Mouse (Mus musculus): ENCODE measurements at regions not wholly inside any gene's neighbourhood (a gene's known extent, or its start where the extent isn't known, plus 50 kb on each side); places are given as distances from the start of the nearest gene placed in this dataset.

- TF ChIP-seq CTCF (IDR thresholded peaks at IDR 0.05; ENCODE audit: low read depth, low read length) (no peak), POLR2A (IDR thresholded peaks at IDR 0.05; ENCODE audit: borderline replicate concordance, low read depth, low read length) (no peak)
Observed at GRCm38 (mm10) chr12:28047989-28048388, 504.2 kb downstream of the Dcdc2c start.

Data from bone marrow macrophage, adult 2 months (primary cell).